Mouse (Mus musculus) MEL (cell line): ENCODE results near the gene Fut8. TPM values are rescaled to one million over a fixed set of nuclear protein-coding genes. Genes with fewer than 3 reads are reported as not detected.

Source experiments
- DNase-seq: peaks from one replicate; pipeline ENCODE4 v3.0.0; 2011; ENCODE audit warnings: low read depth, low spot score
- H3K27ac ChIP-seq: 2 replicates; pipeline ENCODE4 v1.5.1; 2012; ENCODE audit warnings: low read depth, mild to moderate bottlenecking, control low read depth, low read length, moderate library complexity; ENCODE audit not compliant: control insufficient read depth
- H3K27me3 ChIP-seq, 2 experiments: fragments of 150-350 bp in 1 of 2; sonication (generic) in 1 of 2; 2 replicates each; pipeline ENCODE4 v1.6.1; 2012; ENCODE audit warnings: low read length in 2 of 2, mild to moderate bottlenecking in 2 of 2, improper control_type of control experiment in 1 of 2, moderate library complexity in 1 of 2; ENCODE audit not compliant: insufficient read depth in 2 of 2, control insufficient read depth in 1 of 2
- H3K36me3 ChIP-seq, 2 experiments: 2 replicates each; pipeline ENCODE4 v1.6.1; 2012 to 2014; ENCODE audit warnings: low read length in 2 of 2, improper control_type of control experiment in 1 of 2, inconsistent platforms in 1 of 2, mild to moderate bottlenecking in 1 of 2; ENCODE audit not compliant: insufficient read depth in 2 of 2, control insufficient read depth in 1 of 2
- H3K4me1 ChIP-seq, 2 experiments: fragments of 150-350 bp in 1 of 2; sonication (generic) in 1 of 2; 2 replicates each; pipeline ENCODE4 v1.6.1; 2012; ENCODE audit warnings: low read length in 2 of 2, improper control_type of control experiment in 1 of 2, mild to moderate bottlenecking in 1 of 2; ENCODE audit not compliant: insufficient read depth in 2 of 2, control insufficient read depth in 1 of 2
- H3K4me3 ChIP-seq, 2 experiments: fragments of 150-350 bp in 1 of 2; sonication (generic) in 1 of 2; 2 replicates each; pipeline ENCODE4 v1.5.1; 2012; ENCODE audit warnings: low read depth in 2 of 2, low read length in 2 of 2, mild to moderate bottlenecking in 2 of 2, moderate library complexity in 2 of 2, control low read depth in 1 of 2, improper control_type of control experiment in 1 of 2; ENCODE audit not compliant: control insufficient read depth in 1 of 2, insufficient read depth in 1 of 2
- H3K79me2 ChIP-seq: 2 replicates; pipeline ENCODE4 v1.6.1; 2012; ENCODE audit warnings: mild to moderate bottlenecking, low read length, moderate library complexity; ENCODE audit not compliant: control insufficient read depth, poor library complexity, insufficient read depth
- H3K9ac ChIP-seq: 2 replicates; pipeline ENCODE4 v1.6.1; 2012; ENCODE audit warnings: low read depth, mild to moderate bottlenecking, control low read depth, low read length, moderate library complexity; ENCODE audit not compliant: control insufficient read depth, poor library complexity, severe bottlenecking
- H3K9me3 ChIP-seq: fragments of 150-350 bp; sonication (generic); replicated peaks from 2 replicates; pipeline ENCODE4 v1.6.1; 2012; ENCODE audit warnings: mild to moderate bottlenecking, low read length, improper control_type of control experiment, moderate library complexity; ENCODE audit not compliant: insufficient read depth
- BHLHE40 ChIP-seq: IDR thresholded peaks from 2 replicates; pipeline ENCODE4 v1.6.1; 2012; ENCODE audit warnings: low read depth, mild to moderate bottlenecking, inconsistent platforms, low read length, improper control_type of control experiment, borderline replicate concordance
- CHD1 ChIP-seq: IDR thresholded peaks from 2 replicates; pipeline ENCODE4 v1.6.1; 2012; ENCODE audit warnings: low read depth, mild to moderate bottlenecking, inconsistent platforms, low read length, improper control_type of control experiment
- CHD2 ChIP-seq: IDR thresholded peaks from 2 replicates; pipeline ENCODE4 v1.6.1; 2011; ENCODE audit warnings: low read length, improper control_type of control experiment
- CTCF ChIP-seq, 3 experiments: IDR thresholded peaks in 2 of 3; conservative IDR thresholded peaks in 1 of 3; 2 replicates each; pipeline ENCODE4 v1.5.1; 2011 to 2012; ENCODE audit warnings: low read length in 3 of 3, low read depth in 2 of 3, mild to moderate bottlenecking in 2 of 3, improper control_type of control experiment in 1 of 3, inconsistent platforms in 1 of 3, mixed read lengths in 1 of 3, moderate library complexity in 1 of 3; ENCODE audit not compliant: control insufficient read depth in 1 of 3, insufficient read depth in 1 of 3, poor library complexity in 1 of 3, severe bottlenecking in 1 of 3
- ELF1 ChIP-seq: IDR thresholded peaks from 2 replicates; pipeline ENCODE4 v1.6.1; 2014; ENCODE audit warnings: low read depth, mild to moderate bottlenecking, inconsistent platforms, low read length, improper control_type of control experiment, moderate library complexity
- EP300 ChIP-seq, 2 experiments: IDR thresholded peaks; 2 replicates each; pipeline ENCODE4 v1.6.1; 2011; ENCODE audit warnings: improper control_type of control experiment in 2 of 2, low read length in 2 of 2, low read depth in 1 of 2, mild to moderate bottlenecking in 1 of 2
- ETS1 ChIP-seq: IDR thresholded peaks from 2 replicates; pipeline ENCODE4 v1.6.1; 2012; ENCODE audit warnings: low read depth, mild to moderate bottlenecking, inconsistent platforms, low read length, improper control_type of control experiment, moderate library complexity
- GABPA ChIP-seq: IDR thresholded peaks from 2 replicates; pipeline ENCODE4 v1.6.1; 2012; ENCODE audit warnings: low read depth, mild to moderate bottlenecking, inconsistent platforms, low read length, improper control_type of control experiment, moderate library complexity
- GATA1 ChIP-seq: IDR thresholded peaks from 2 replicates; pipeline ENCODE4 v1.6.1; 2011; ENCODE audit warnings: low read depth, low read length, improper control_type of control experiment
- HCFC1 ChIP-seq: IDR thresholded peaks from 2 replicates; pipeline ENCODE4 v1.6.1; 2012; ENCODE audit warnings: low read depth, mild to moderate bottlenecking, inconsistent platforms, low read length, improper control_type of control experiment, moderate library complexity
- JUND ChIP-seq: IDR thresholded peaks from 2 replicates; pipeline ENCODE4 v1.6.1; 2011; ENCODE audit warnings: low read depth, mild to moderate bottlenecking, improper control_type of control experiment, low read length
- KAT2A ChIP-seq: conservative IDR thresholded peaks from 2 replicates; pipeline ENCODE4 v1.6.1; 2012; ENCODE audit warnings: low read depth, low read length, improper control_type of control experiment, inconsistent platforms
- MAFK ChIP-seq: IDR thresholded peaks from 2 replicates; pipeline ENCODE4 v1.6.1; 2011; ENCODE audit warnings: low read depth, mild to moderate bottlenecking, low read length, improper control_type of control experiment, borderline replicate concordance
- MAX ChIP-seq: IDR thresholded peaks from 2 replicates; pipeline ENCODE4 v1.6.1; 2011; ENCODE audit warnings: low read length, improper control_type of control experiment
- MAZ ChIP-seq: IDR thresholded peaks from 2 replicates; pipeline ENCODE4 v1.6.1; 2012; ENCODE audit warnings: low read depth, mild to moderate bottlenecking, inconsistent platforms, low read length, improper control_type of control experiment
- MEF2A ChIP-seq: IDR thresholded peaks from 2 replicates; pipeline ENCODE4 v1.6.1; 2014; ENCODE audit warnings: low read depth, mild to moderate bottlenecking, inconsistent platforms, low read length, improper control_type of control experiment; ENCODE audit not compliant: poor library complexity, insufficient replicate concordance, severe bottlenecking; ENCODE audit errors: extremely low read depth
- MXI1 ChIP-seq: IDR thresholded peaks from 2 replicates; pipeline ENCODE4 v1.6.1; 2011; ENCODE audit warnings: mild to moderate bottlenecking, low read depth, low read length, improper control_type of control experiment
- MYB ChIP-seq: IDR thresholded peaks from 2 replicates; pipeline ENCODE4 v1.6.1; 2011; ENCODE audit warnings: mild to moderate bottlenecking, low read depth, low read length, improper control_type of control experiment
- MYC ChIP-seq: IDR thresholded peaks from 2 replicates; pipeline ENCODE4 v1.6.1; 2011; ENCODE audit warnings: low read depth, mild to moderate bottlenecking, low read length, improper control_type of control experiment, moderate library complexity
- NELFE ChIP-seq: IDR thresholded peaks from 2 replicates; pipeline ENCODE4 v1.6.1; 2011; ENCODE audit warnings: low read depth, low read length, improper control_type of control experiment
- NRF1 ChIP-seq: IDR thresholded peaks from 2 replicates; pipeline ENCODE4 v1.6.1; 2014; ENCODE audit warnings: low read depth, mild to moderate bottlenecking, inconsistent platforms, low read length, improper control_type of control experiment, moderate library complexity; ENCODE audit not compliant: poor library complexity, insufficient read depth, severe bottlenecking
- POLR2A ChIP-seq, 2 experiments: IDR thresholded peaks; 2 replicates each; pipeline ENCODE4 v1.6.1; 2011 to 2012; ENCODE audit warnings: low read length in 2 of 2, mild to moderate bottlenecking in 2 of 2, control low read depth in 1 of 2, improper control_type of control experiment in 1 of 2, low read depth in 1 of 2, moderate library complexity in 1 of 2; ENCODE audit not compliant: control insufficient read depth in 1 of 2, insufficient read depth in 1 of 2, poor library complexity in 1 of 2
- POLR2AphosphoS2 ChIP-seq: IDR thresholded peaks from 2 replicates; pipeline ENCODE4 v1.6.1; 2011; ENCODE audit warnings: low read length, improper control_type of control experiment
- POLR2AphosphoS5 ChIP-seq: IDR thresholded peaks from 2 replicates; pipeline ENCODE4 v1.6.1; 2012; ENCODE audit warnings: low read depth, borderline replicate concordance, mild to moderate bottlenecking, inconsistent platforms, low read length, moderate library complexity, mixed read lengths
- RAD21 ChIP-seq: IDR thresholded peaks from 2 replicates; pipeline ENCODE4 v1.6.1; 2011; ENCODE audit warnings: mild to moderate bottlenecking, low read depth, low read length, improper control_type of control experiment
- RCOR1 ChIP-seq: IDR thresholded peaks from 2 replicates; pipeline ENCODE4 v1.6.1; 2012; ENCODE audit warnings: low read depth, mild to moderate bottlenecking, inconsistent platforms, low read length, improper control_type of control experiment
- SIN3A ChIP-seq: IDR thresholded peaks from 2 replicates; pipeline ENCODE4 v1.6.1; 2012; ENCODE audit warnings: low read length, improper control_type of control experiment, inconsistent platforms
- SMC3 ChIP-seq: IDR thresholded peaks from 2 replicates; pipeline ENCODE4 v1.6.1; 2011; ENCODE audit warnings: low read depth, low read length, improper control_type of control experiment
- TAL1 ChIP-seq: IDR thresholded peaks from 2 replicates; pipeline ENCODE4 v1.6.1; 2012; ENCODE audit warnings: mild to moderate bottlenecking, inconsistent platforms, low read length, moderate library complexity, mixed read lengths
- TBP ChIP-seq: IDR thresholded peaks from 2 replicates; pipeline ENCODE4 v1.8.0; 2011; ENCODE audit warnings: low read depth, low read length, improper control_type of control experiment
- TCF12 ChIP-seq: IDR thresholded peaks from 2 replicates; pipeline ENCODE4 v1.6.1; 2014; ENCODE audit warnings: low read depth, mild to moderate bottlenecking, inconsistent platforms, low read length, improper control_type of control experiment, moderate library complexity
- UBTF ChIP-seq: IDR thresholded peaks from 2 replicates; pipeline ENCODE4 v1.6.1; 2012; ENCODE audit warnings: low read depth, mild to moderate bottlenecking, inconsistent platforms, low read length, improper control_type of control experiment, moderate library complexity, borderline replicate concordance; ENCODE audit not compliant: insufficient read depth
- USF1 ChIP-seq: IDR thresholded peaks from 2 replicates; pipeline ENCODE4 v1.6.1; 2014; ENCODE audit warnings: low read depth, mild to moderate bottlenecking, inconsistent platforms, low read length, improper control_type of control experiment, moderate library complexity
- USF2 ChIP-seq, 2 experiments: IDR thresholded peaks; 2 replicates each; pipeline ENCODE4 v1.6.1; 2011 to 2012; ENCODE audit warnings: improper control_type of control experiment in 2 of 2, low read length in 2 of 2, borderline replicate concordance in 1 of 2, inconsistent platforms in 1 of 2, low read depth in 1 of 2, mild to moderate bottlenecking in 1 of 2; ENCODE audit not compliant: insufficient read depth in 1 of 2
- ZC3H11A ChIP-seq: IDR thresholded peaks from 2 replicates; pipeline ENCODE4 v1.6.1; 2012; ENCODE audit warnings: low read depth, mild to moderate bottlenecking, inconsistent platforms, low read length, improper control_type of control experiment
- ZKSCAN1 ChIP-seq: IDR thresholded peaks from 2 replicates; pipeline ENCODE4 v1.6.1; 2012; ENCODE audit warnings: low read depth, mild to moderate bottlenecking, inconsistent platforms, low read length, improper control_type of control experiment, moderate library complexity
- ZMIZ1 ChIP-seq: IDR thresholded peaks from 2 replicates; pipeline ENCODE4 v1.6.1; 2012; ENCODE audit warnings: low read depth, mild to moderate bottlenecking, inconsistent platforms, low read length, improper control_type of control experiment, moderate library complexity
- ZNF384 ChIP-seq: IDR thresholded peaks from 2 replicates; pipeline ENCODE4 v1.6.1; 2012; ENCODE audit warnings: low read depth, mild to moderate bottlenecking, inconsistent platforms, low read length, improper control_type of control experiment
- polyA plus RNA-seq, 2 experiments: library from polyadenylated mRNA; stranded (reverse) in 1 of 2; unstranded in 1 of 2; fragments of >175 nt in 1 of 2; fragments of >200 nt in 1 of 2; gene quantifications; 2 replicates each; pipeline versions ENCODE4 v1.2.1 to v1.2.4; 2012; ENCODE audit warnings: low replicate concordance in 2 of 2, low read depth in 1 of 2; ENCODE audit not compliant: insufficient read length in 2 of 2, insufficient read depth in 1 of 2, missing spikeins in 1 of 2
- total RNA-seq: library from RNA; depleted of rRNA; stranded (reverse); fragments of 300-350 nt; gene quantifications from 2 replicates; pipeline ENCODE4 v1.2.3, GENCODE M21; 2012

Gene Fut8
- total and polyA plus RNA-seq, 3 experiments, result 61.3 to 90.0 (median 73.7) TPM

- peak; percentile 83 for DNase-seq
- TF ChIP-seq CHD2 (no peak), ZMIZ1 (no peak), ELF1 (no peak), ZKSCAN1 (no peak), TCF12 (no peak), NELFE (no peak), GATA1 (no peak), BHLHE40 (peak; percentile 60; the same call in 1 of the 2 replicates), USF1 (no peak), ETS1 (0 out of 2 replicates have a peak, but pooled peaks have one; percentile 26), KAT2A (no peak), MYC (peak; percentile 54; the same call in 1 of the 2 replicates), MEF2A (no peak), CTCF (IDR thresholded peaks at IDR 0.05 in 2 of 3, conservative IDR thresholded peaks at IDR 0.05 in 1 of 3; ENCODE audit: control insufficient read depth in 1 of 3, insufficient read depth in 1 of 3, low read depth in 2 of 3, low read length in 3 of 3, poor library complexity in 1 of 3, severe bottlenecking in 1 of 3) (no peak), POLR2AphosphoS2 (no peak), HCFC1 (no peak), MAX (no peak), MYB (no peak), POLR2A (IDR thresholded peaks at IDR 0.05; ENCODE audit: control insufficient read depth in 1 of 2, insufficient read depth in 1 of 2, low read depth in 1 of 2, low read length in 2 of 2, poor library complexity in 1 of 2) (no peak), USF2 (IDR thresholded peaks at IDR 0.05; ENCODE audit: borderline replicate concordance in 1 of 2, insufficient read depth in 1 of 2, low read depth in 1 of 2, low read length in 2 of 2) (no peak), UBTF (no peak), SMC3 (no peak), TBP (no peak), MAZ (no peak), POLR2AphosphoS5 (no peak), EP300 (IDR thresholded peaks at IDR 0.05; ENCODE audit: low read depth in 1 of 2, low read length in 2 of 2) (peak; percentile 35 to 45; a peak in 3 of 4 replicates), CHD1 (no peak), JUND (no peak), MXI1 (peak; percentile 30; the same call in 1 of the 2 replicates), MAFK (no peak), GABPA (no peak), NRF1 (no peak), TAL1 (no peak), SIN3A (no peak), RCOR1 (peak; percentile 56; the same call in 1 of the 2 replicates), RAD21 (no peak), ZC3H11A (no peak), ZNF384 (no peak)
These were observed 39.7 kb upstream of the Fut8 start for GRCm38 (mm10) chr12:77198253-77198652.

More at GRCm38 (mm10) chr12:77198253-77198652, 39.7 kb upstream of the Fut8 start:
- Histone ChIP-seq H3K36me3 (peaks cover 0 to 71% of the 10 kb centered on the region in 2 experiments; a peak in 2 of 4 replicates), H3K4me1 (peaks cover 35 to 51% of the 10 kb centered on the region in 2 experiments), H3K9me3 (no peaks in the 10 kb centered on the region), H3K9ac (peak overlapping the region; percentile 68), H3K4me3 (no peak overlapping the region), H3K27ac (peak overlapping the region; percentile 92), H3K79me2 (no peaks in the 10 kb centered on the region; the same call in 1 of the 2 replicates), H3K27me3 (no peaks in the 10 kb centered on the region)
